Mouse (Mus musculus): ENCODE measurements around the gene Galnt14.

Gene Galnt14

DNA sequence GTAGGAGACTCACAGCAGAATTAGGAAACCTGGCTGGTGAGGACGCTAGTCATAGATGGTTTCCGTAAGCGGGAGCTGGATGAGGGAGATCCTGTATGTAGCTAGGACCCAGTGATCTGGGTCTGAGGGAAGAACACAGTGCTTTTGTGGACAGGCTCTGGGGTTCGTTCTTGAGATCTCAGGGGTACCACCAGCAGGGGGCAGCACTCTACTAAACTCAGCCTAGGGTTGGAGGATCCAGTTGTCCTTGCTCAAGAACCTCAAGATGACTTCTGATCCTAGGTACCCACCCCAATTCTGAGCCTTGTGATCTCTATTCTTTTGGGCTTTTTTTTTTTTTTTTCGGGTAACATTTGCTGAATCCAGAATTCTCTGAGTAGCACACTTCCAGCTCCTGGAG is 137.8 kb downstream of the Galnt14 start:
- in situ Hi-C loops (cut with MboI, MseI) = loop anchor here (5.0 kb wide), 2 partner anchors 170 to 265 kb away; no protein-coding TSS in a partner anchor

DNA sequence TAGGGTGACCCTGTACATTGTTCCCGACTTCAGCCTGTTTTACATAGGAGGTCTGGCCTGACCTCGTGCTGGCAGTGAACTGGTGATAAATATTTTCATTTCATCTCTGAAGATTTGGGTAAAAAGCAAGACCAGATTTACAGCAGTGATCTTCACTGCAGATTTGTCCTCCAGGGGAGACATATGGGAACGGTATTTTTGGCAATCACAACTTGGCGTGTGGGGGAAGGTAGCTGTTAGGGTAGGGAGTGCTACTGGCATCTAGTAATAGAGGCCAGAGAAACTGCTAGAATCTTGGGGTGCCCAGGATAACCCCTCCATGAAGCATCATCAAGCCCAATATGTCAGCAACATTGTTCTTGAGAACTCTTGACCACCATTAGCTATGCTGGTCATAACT is 138.3 kb downstream of the Galnt14 start:
- in situ Hi-C loops (cut with MboI, MseI) = loop anchor here (5.0 kb wide), 2 partner anchors 170 to 265 kb away; no protein-coding TSS in a partner anchor

DNA sequence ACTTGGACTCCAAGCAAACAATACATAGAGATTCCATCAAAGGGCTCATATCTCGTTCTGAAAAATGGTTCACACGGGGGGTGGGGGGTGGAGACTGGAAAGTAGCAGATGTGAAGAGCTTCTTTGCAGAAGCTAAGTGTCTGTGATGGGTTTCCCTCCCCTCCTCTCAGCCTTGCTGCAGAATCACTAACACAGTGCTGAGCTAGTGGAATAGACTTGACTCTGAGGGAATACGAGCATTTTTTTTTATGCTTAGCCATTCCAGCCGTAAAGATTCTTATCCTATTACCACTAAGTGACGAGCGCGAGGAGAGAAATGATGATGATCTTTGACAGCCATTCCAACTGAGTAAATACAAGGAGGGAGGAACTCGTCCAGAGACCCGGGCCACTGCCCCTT is 142.0 kb downstream of the Galnt14 start:
- in situ Hi-C loops (cut with MboI, MseI) = loop anchor here (5.0 kb wide), 1 partner anchor 314 kb away; no protein-coding TSS in a partner anchor

DNA sequence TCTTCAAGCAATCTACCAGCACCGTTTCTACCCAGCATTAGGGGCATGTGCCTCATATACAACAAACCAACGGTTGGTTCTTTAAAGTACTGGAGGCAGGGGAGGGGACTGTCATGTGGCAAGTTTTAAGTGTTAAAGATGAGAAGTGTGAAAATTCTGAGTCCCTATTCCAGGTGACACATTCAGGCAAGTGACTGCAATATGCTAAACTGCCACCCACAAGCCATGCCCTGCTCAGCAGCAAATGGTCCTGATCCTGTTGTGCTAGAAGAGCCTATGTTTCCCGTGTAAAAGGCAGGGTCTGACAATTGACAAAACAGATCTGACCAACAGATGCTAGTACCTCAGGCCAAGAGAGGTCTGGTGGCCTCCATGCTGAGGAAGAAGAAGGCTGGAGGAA is 149.1 kb downstream of the Galnt14 start:
- in situ Hi-C loops (cut with MboI, MseI) = no loop called here

DNA sequence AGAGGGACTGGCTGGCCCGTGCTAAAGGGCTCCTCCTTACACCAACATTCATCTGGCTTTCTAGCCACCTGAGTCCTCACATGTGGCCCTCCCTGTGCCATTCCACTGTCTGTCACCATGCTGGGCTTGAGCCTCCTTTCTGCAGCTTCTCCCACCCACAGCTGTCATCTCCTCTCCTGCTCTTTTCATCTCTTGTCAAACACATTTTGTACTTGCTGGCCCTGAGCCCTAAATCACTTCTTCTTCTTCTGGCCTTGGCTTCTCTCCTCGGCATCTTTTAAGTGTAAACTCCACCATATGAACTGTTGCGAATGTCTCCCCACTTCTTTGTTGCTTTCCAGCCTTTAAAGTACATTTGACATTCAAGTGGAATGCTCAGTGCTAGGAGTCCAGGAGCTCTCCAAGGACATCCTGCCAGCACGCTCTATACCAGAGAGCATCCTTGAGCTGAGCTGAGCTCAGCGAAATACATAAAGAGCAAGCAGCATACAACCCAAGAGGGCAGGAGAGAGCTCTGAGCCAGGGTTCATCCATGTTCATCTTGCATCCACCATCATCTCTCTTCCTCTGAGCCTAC is 150.0 kb downstream of the Galnt14 start:
- in situ Hi-C loops (cut with MboI, MseI) = no loop called here

DNA sequence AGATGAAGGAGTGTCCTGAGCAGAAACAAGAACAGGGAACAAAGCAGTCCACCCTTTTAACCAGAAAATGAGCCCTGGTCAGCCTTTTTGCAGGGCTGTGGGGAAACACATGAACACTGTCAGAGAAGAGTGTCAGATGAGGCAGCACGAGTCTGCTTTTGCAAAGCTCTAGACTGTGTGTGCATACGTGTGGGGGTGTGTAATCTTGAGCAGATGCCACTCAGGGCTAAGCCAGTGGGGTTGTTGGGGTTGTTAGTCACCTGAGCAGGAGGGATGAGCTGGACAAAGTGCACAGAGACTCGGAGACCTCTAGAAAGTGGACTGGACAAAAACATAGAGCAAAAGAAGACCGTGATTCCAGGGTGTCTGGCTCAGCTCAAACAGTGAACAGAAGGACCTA is 150.8 kb downstream of the Galnt14 start:
- in situ Hi-C loops (cut with MboI, MseI) = no loop called here

DNA sequence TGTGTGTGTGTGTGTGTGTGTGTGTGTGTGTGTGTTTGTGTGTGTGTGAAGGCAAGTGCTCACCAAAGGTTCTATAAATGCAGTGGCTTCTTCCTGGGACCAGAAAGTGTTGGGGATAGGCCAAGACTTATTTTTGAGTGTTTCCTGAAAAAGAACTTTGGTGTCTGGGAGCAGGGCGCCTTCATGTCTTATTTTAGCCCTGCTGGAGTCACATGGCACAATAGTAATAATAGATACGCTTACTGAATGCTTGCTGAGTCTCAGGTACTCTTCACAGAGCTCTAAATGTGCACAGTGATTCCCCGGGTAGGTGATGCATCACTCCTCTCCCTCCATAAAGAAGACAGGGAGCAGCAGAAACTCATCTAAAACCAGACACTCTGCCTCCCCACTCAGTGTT is 153.2 kb downstream of the Galnt14 start:
- in situ Hi-C loops (cut with MboI, MseI) = no loop called here

DNA sequence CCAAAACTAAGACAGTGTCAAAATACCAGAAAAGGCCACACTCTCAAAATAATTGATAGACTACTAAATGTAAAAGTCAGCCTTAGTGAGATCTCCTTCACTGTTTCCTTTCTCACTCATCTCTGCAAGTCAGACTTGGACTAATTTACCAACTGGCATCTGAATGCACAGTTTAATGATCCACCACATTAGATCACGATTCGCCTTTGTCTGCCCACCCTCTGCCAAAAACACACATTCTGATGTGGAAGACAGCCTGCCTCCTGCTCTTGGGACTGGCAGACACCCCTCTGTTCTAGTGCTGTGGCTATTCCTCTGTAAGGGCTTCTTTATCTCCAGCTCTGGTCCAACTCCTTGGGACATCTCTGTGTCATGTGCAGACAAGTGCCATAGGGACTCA is 153.8 kb downstream of the Galnt14 start:
- in situ Hi-C loops (cut with MboI, MseI) = no loop called here

DNA sequence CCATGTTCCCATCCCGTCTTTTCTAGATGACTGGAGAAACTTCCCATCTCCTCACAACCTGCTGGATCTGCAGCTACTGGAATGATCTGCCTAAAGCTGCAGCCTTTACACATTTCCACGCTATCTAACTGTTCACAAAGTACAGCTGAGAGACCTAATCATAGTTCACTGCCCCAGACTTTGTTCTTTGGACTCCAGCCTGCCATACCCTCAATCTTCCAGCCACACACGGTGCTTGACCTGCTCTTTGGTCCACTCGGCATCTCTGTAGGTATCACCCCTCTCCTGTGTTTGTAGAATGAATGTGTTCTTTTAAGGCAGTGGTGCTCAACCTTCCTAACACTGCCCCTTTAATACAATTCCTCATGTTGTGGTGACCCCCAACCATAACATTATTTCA is 155.6 kb downstream of the Galnt14 start:
- in situ Hi-C loops (cut with MboI, MseI) = no loop called here

DNA sequence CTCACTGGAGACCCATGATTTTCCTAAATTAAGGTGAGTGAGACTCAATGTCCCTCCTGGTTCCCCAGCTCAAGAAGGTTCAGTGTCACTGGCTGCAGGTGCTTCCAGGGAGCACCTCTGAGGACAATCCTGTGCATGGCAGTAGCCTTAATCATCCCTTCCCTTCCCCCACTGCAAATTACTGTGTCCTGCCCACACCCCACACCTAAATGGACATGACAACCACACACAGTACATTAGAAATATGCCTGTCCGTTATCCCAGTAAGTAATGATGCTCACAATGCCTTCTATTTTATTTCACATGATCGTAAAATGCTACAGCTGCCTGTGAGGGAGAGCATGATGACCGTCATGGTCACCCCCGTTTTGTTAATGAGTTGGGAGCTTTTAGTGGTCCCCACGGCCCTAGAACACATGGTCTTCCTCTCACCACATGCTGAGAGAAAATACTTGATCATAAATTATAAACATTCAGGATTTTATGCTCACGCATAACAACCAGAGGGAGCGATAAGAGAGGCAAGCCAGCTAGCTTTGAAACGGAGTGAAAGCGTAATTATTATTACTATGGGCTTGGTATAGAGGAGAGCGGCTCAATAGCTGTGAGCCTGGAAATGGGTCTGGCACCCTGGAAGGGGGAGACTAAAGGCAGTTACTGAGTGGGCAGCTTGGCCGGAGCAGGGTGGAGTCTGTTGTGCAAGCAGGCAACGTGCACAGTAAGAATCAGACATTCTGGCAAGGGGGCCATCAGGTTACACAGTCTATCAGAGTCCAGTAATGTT is 161.3 kb downstream of the Galnt14 start:
- in situ Hi-C loops (cut with MboI, MseI) = no loop called here

DNA sequence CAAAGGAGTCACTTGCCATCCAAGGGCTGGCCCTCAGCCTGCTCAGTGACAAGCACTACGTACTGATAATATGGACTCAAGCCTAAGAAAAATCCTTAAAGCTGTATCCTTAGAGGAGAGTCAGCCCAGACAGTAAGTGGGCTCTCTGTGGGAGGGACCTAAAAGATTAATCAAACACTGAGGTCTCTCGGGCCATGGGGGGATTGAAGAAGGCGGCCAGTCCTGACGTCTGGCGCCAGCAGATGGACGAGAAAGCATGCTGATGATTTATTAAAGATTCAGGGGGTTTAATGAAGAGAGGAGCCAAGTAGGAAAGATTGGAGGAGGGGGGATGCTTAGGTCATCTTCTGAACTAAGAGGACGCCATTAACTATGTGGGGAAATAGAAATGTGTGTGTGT is 162.1 kb downstream of the Galnt14 start:
- in situ Hi-C loops (cut with MboI, MseI) = no loop called here

DNA sequence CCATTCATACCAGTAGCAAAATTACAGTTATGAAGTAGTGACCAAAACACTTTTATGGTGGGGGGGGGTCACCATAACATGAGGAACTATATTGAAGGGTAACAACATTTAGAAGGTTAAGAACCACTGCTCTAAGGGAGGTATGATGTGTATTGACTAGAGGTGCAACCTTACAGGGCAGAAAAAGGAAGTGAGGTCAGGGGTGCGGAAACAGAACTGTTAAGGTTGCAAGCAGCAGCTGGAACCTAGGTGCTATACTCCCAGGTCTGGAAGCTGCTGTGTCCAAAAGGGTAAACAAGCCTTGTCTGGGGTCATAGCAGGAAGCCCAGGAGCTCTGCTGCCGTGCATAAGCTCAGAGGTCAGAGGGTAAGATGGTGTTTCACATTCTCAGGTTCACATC is 162.8 kb downstream of the Galnt14 start:
- in situ Hi-C loops (cut with MboI, MseI) = no loop called here

DNA sequence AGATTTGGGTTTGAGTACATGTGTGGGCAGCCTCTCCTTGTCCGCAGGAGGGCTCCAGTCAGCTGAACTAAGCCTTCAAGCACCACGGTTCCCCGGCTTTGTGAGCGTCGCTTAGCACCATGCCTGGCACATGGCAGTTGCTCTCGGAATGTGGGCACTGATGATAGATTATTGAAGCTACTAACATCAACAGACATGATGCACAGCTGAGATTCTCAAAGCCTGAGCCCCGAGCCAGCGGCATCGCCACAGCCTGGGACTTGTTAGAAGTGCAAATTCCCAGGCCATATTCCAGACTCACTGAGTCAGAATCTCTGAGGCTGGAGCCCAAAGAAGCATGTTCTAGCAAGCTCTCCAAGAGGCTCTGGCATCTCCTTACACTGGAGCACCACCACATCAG is 168.3 kb downstream of the Galnt14 start:
- in situ Hi-C loops (cut with MboI, MseI) = no loop called here

DNA sequence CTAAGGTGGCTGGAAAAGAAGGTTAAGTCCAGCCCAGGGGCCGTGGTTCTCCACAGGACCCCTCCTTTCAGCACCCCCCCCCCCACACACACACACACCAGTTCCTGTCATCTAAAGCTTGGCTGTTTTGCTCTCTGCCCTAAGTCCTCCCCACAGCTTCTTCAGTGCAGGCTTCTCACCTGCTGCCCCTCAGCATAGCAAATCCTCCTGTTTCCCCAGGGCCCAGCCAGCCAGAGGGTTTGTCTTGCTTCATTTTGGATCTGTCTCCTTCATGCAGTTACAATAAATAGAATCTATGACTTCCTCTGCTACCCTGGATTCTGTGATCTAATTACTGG is 169.1 kb downstream of the Galnt14 start:
- in situ Hi-C loops (cut with MboI, MseI) = no loop called here

DNA sequence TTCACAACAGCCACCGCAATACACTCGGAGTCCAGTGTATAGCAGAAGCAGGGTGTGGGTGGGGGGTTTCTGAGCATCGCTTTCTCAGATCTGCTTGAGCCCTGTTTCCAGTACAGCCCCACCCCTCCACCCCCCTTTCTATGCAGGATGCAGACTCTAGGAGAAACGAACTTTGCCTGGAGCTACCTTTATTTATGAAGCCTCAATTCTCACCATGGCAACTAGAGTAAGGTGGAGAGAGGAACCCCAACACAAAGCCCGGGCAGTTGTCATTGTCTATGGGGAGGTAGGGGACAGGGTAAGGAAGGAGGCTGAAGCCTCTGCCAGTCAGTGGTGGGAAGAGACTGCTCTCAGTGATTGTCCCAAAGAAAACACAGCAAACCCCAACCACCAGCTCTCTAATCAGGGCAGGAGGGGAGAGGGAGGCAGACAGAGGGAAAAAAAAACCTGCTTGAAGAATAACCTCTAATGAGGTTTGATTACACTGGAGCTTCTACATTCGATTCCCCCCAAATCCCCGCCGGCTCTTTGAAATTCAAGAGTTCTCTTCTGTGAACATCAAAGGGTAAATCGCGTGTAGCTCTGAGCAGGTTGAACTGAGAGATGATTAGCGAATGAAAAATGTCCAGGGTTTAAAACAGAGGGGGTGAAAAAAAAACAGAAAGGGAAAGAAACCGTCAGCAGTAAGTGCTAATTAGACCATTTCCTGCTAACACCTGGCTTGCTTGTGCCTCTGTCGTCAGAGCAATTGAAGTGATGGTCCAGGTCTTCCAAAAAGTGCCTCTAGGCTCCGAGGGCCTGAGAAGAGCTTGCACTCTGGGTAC is 169.6 kb downstream of the Galnt14 start:
- in situ Hi-C loops (cut with MboI, MseI) = no loop called here

DNA sequence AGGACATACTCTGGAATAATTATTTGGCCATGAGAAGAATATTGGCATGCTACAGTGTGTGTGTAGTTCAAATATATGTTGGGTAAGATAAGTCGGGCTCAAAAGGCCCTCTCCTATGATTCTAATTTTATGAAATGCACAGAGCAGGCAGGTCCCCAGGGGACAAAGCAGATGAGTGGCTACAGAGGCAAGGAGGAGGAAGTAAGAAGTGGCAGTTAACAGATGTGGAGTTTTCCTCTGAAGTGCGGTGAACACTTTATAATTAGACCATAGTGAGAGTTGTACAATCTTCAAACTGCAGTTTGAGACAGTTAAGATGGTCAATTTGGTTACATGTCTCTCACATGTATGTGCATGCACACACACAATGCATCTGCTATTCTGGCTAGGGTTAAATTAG is 178.4 kb downstream of the Galnt14 start:
- in situ Hi-C loops (cut with MboI, MseI) = no loop called here

DNA sequence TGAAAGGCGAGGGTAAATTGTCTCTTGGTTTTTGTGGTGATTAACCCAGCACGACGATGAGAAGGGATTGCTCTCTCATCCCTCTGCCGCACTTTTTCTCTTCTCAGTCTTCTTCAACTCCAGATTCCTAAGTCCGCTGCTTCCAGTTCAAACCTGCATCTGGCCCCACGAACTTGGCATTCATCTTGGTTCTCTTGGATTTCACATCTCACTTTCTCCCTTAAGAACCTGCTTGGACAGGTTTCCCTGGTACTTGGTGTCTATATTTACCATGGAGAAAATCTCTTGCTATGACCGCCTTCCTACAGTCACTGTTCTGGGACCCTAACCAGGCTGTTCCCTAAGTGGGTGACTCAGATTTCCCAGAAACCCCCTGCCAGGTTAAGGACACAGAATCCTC is 188.1 kb downstream of the Galnt14 start:
- in situ Hi-C loops (cut with MboI, MseI) = no loop called here

DNA sequence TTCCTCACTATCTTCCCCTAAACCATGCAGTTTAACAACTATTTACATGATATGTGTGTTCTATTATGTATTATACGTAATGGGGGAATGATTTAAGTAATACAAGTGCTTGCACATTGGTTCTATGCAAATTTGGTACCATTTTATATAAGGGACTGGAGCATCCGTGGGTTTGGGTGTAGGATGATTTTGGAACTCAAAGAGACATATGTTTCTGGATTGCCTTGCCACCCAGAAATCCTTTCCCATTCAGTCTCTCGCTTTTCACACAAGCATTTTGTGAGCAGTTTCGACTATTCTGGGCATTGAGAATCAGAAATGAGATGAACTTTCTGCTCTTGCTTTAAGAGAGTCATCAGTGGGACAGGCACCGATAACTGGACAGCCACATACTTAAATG is 190.9 kb downstream of the Galnt14 start:
- in situ Hi-C loops (cut with MboI, MseI) = no loop called here

DNA sequence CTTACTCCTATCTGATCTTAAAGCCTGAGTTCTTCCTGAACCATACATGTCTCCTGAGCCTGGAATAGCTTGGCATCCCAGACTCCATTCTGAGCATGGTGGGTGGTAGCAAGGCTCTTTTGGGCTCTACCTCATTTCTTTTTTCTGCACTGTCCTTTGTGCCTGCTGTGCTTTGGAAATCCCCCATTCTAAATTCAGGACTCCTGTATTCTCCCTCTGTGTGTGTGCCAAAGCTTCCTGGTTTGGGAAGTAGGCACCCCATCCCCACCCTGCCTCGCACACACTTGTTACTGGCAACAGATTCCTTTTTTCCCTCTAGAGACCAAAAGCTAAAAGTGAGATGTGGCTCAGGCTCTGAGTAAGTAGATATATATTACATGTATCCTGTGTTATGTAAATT is 191.9 kb downstream of the Galnt14 start:
- in situ Hi-C loops (cut with MboI, MseI) = no loop called here

DNA sequence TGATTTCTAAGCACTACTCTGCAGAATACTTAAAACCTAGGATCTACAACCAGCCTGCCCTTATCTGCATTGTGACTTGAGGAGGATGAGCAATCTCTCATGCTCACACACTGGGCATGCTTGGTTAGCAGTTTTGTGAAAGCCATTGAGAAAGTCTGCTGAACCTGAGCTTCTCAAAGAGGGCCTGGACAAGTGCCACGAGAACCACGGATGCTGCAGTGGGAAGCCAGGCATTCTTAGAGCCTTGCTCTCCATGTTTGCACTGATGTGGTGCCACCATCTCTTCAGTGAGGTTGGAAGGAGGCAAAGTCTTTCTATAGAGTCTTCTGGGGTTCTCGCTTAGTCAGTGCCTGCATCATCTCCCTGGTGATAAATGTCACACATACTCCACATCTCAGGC is 194.7 kb downstream of the Galnt14 start:
- in situ Hi-C loops (cut with MboI, MseI) = no loop called here

DNA sequence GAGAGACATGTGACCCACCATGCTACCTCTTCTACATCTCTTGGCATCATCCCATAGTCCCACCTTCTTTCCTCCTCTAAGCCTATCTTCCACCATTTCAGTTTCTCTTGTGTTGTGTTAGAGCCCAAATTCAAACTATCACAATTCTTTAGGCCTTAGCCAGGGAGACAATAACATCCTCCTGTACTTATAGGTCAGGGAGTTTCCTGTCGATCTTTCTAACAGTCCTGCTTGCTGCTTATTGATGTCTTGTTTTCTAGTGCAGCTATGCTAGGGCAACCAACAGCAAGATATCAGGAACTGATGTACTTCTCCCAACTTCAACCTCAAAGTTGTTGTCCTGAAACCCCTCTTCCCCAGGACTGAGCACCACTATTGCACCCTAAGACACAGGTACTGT is 195.4 kb downstream of the Galnt14 start:
- in situ Hi-C loops (cut with MboI, MseI) = no loop called here

DNA sequence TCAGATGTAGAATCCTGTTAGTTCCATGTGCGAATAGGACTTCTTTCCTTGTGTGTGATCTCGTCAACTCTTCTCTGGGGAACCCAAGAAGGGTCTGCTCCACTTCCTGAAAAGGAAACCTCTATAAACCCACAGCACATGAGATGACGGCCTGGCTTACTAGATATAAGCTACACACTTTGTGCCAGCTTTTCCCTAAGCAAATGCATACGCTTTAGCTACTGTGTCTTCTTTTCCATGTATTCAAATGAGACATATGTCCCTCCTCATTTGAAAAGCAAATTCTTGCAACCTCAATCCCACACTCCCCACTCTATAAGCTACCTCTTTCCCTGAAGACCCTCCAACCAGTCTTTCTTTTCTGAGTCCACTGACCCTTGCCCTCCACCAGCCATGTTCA is 196.0 kb downstream of the Galnt14 start:
- in situ Hi-C loops (cut with MboI, MseI) = no loop called here

DNA sequence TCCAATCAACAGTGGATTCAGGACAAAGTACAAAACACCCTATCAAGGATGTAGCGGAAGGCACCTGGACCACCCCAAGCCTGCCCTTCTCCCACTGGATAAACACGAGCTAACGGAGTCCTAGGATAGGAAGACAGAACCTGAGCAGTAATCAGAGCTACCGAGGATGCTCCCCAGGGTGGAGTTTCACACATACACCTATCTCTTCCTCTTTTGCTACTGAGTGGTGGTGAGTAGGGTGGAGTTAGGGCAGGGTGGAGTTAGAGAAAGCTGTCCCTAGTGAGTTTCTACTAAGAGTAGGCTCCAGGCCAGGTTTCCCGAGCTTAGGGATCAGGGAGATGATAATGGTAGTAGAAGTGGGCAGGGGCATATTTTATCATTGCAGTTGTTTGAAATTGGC is 197.4 kb downstream of the Galnt14 start:
- in situ Hi-C loops (cut with MboI, MseI) = no loop called here

All from T-helper 2 cell (primary cell).